Mouse (Mus musculus): ENCODE results near the gene Chchd4.
"Not testable (repeated sequence)": the region's sequence is repeated elsewhere in the genome, so short reads cannot be mapped to it uniquely, and the experiment has no call there.

The Chchd4 gene

GRCm38 (mm10) chr6:91474441-91475190 lies 1.3 kb upstream of the Chchd4 start:
- DNase-seq (ENCODE audit: extremely low read depth, low read depth): no peak

- peak; percentile 33 for DNase-seq (ENCODE audit: extremely low read depth, low read depth)
These were observed 577 bp upstream of the Chchd4 start for GRCm38 (mm10) chr6:91473805-91474440.

GRCm38 (mm10) chr6:91472319-91472718 lies 1.0 kb downstream of the Chchd4 start:
- DNase-seq (ENCODE audit: extremely low read depth, low read depth): peak; percentile 91

DNA sequence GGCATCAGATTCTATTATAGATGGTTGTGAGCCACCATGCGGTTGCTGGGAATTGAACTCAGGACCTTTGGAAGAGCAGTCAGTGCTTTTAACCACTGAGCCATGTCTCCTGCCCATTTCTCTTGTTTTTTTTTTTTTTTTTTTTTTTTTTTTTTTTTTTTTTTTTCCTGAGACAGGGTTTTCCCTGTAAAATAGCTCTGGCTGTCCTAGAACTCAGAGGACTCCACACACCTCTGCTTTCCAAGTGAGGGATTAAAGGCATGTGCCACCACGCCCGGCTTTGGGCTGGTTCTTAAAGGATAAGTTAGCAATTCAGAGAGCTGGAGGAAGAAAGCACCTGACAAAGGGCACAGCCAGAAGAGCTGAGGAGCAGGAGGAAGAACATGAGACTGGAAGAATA lies 1.9 kb downstream of the Chchd4 start:
- not testable (repeated sequence) for DNase-seq (ENCODE audit: extremely low read depth, low read depth)

DNA sequence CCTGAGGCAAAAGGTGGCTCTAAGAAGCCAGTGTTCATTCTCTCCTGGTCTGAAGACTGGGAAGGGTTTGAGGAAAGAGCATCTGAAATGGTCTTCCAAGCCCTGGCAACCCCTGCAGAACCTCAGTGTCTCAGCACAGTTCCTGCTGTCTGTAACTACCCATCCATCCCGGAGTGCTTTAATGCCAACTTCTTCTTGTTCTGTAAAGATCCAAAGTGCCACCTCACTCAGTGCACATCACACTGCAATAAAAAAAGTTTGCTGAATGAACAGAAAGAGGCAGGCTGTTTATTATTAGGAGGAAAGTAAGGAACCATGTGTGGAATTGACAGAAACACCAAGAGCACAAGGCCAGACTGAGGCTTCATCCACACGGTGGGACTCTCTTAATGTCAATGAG lies 2.6 kb downstream of the Chchd4 start:
- DNase-seq (ENCODE audit: extremely low read depth, low read depth): no peak

GRCm38 (mm10) chr6:91467106-91467505 lies 6.2 kb downstream of the Chchd4 start:
- DNase-seq (ENCODE audit: extremely low read depth, low read depth): no peak

DNA sequence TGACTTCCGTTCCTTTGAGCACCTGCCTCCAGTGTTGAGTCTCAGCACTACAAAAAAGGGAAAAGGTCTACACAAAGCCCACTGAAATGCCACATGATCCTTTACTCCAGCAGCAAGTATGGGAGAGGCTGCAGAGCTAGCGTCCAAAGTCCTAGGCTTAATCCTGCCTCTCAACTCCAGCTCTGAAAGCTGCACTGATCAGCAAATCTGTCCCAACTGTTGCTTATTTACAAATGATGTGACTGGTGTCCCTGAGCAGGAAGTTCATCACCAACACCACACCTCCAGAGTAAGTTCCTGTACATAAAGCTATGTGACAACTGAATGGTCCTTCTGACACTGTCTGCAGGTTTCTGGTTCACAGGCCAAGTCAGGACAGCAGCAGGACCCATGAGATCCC lies 7.6 kb downstream of the Chchd4 start:
- DNase-seq (ENCODE audit: extremely low read depth, low read depth): no peak

GRCm38 (mm10) chr6:91459471-91459870 lies 13.9 kb downstream of the Chchd4 start:
- no peak for DNase-seq (ENCODE audit: extremely low read depth, low read depth)

DNA sequence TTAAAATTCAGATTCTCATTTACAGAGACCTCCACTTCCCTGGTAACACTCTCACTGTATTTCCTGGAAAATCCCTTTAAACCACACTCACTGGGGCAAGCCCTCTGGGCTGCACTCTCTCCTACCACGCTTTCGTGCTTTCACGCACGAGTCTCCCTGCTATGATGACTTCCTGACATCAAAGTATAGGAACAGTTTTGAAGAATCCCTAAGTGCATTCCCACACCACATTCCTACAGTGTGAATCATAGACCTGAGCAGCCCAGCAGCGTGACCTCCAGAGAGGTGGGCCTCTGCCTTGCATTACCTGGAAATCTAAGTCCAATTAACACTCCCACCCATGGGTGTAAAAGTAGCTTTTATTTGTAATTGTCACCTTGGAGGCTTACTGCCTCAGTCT lies 18.8 kb downstream of the Chchd4 start:
- no peak for DNase-seq (ENCODE audit: extremely low read depth, low read depth)

GRCm38 (mm10) chr6:91452056-91452455 lies 21.3 kb downstream of the Chchd4 start:
- DNase-seq (ENCODE audit: extremely low read depth, low read depth): no peak

DNA sequence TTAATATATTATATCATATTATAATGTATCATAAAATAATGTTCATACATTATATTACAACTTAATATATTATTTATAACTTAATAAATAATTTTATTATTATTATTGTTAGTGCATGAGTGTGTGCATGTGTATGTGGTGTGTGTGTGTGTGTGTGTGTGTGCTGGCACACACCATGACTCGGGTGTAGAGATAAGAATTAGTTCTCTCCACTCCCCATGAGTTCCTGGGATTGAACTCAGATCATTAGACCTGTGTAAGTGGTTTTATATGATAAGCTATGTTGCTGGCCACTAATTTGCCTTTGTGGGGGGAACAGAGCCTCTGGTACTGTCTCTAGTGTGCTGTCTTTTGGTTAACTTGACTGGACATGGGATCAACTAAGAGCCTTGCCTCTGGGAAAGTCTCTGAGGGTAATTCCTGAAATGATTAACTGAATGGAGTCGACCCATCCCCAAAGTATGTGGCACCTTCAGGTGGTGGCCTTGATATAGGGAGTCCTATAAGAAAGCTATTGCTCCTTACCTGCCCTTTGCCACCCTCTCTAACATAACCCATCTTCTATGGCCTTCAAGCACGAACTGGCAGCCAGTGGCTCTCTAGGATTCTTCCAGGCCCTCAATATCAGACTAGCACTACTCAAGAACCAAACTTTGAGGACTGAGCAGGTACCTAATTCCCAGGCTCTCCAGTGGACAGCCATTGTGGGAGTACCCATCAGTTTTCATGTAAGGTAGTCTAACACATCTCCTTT lies 23.7 kb downstream of the Chchd4 start:
- DNase-seq (ENCODE audit: extremely low read depth, low read depth): no peak

DNA sequence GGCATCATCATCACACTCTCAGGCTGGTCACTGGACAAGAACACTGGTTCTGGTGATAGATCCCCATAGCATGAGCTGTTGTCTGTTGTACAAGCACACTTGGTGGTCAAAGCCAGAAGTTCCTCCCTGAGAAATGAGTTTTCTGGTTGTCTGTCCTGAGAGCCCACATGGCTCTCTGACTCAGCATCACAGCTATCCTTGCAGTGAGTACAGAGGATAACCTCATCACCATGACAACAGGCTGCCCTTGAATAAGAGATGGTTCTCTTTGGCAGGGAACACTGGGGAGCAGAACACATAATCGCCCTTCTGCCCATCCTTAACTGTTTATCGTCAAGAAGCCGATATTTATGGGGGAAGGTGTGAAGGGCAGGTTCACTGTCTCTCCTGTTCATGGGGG lies 28.0 kb downstream of the Chchd4 start:
- DNase-seq (ENCODE audit: extremely low read depth, low read depth): no peak

- peak; percentile 34 for DNase-seq (ENCODE audit: extremely low read depth, low read depth)
These were observed 32.1 kb downstream of the Chchd4 start for GRCm38 (mm10) chr6:91441145-91441662.

DNA sequence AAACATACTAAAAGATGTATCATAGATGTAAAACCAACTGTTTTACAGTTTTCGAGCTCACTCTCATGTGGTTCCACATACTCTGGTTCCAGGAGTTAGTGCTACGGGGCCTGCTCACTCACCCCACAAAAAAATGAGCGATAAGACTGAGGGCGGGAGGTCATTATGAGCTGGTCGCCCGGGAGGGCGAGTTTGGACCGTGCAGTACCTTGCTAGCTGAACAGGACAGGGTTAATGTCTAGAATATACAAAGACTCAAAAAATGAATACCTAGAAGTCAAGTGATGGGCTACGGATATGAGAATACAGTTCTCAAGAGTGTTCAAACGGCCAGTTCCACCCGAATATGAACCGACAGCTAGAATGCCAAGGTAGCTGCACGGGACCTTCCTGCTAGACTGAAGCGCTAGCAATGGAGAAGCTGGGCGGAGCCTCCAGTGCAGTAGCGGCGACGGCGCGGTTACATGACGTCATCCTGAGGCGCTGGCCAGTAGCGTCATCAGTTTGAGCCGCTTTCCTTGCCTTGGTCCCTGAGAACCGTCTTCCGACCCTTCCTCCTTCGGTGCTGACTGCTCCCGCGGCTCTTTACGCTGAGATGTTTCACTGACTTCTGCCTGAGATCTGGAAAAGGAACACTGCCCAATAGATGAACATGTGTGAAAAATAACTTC lies 32.7 kb downstream of the Chchd4 start:
- peak; percentile 83 for DNase-seq (ENCODE audit: extremely low read depth, low read depth)

- DNase-seq (ENCODE audit: extremely low read depth, low read depth): no peak
These were observed 49.2 kb downstream of the Chchd4 start for GRCm38 (mm10) chr6:91424151-91424550.

DNA sequence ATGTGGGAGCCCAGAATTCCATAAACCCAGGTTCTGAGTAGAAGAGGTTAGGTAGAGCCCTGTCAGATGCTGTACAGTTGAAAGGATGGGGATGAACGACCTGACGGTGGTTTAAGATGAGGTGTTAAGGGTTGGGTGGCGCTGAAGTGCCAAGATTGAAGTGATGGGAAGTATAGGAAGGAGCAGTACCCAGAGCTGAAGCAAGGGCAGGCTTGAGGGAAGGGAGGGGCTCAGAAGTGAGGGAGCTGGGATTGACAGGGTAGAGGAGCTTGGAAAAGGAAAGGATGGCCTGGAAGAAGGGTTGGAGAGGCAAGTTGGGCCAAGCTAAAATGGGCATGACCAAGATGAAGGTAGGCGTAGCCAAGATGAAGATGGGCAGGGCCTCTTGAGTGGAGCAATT lies 51.7 kb downstream of the Chchd4 start:
- DNase-seq (ENCODE audit: extremely low read depth, low read depth): no peak

- no peak for DNase-seq (ENCODE audit: extremely low read depth, low read depth)
These were observed 56.0 kb downstream of the Chchd4 start for GRCm38 (mm10) chr6:91417291-91417845.

DNA sequence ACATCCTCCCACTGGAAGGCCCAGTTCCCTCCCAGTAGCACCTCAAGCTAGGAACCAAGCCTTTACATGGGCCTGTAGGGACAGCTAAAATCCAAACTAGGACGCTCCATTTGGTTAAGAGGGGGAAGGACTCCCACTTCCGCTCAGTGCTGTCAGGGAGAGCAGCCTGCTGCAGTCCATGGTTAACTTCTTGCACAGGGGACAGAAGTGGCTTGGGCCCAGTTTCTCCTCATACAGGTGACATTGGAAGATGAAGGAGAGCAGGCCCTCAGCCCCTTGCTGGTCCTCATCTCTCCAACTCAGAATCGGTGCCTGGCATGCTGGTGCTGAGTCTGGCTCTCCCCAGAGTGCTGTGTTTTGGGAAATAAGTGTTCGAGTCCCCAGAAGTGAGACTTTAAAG lies 57.2 kb downstream of the Chchd4 start:
- no peak for DNase-seq (ENCODE audit: extremely low read depth, low read depth)

DNA sequence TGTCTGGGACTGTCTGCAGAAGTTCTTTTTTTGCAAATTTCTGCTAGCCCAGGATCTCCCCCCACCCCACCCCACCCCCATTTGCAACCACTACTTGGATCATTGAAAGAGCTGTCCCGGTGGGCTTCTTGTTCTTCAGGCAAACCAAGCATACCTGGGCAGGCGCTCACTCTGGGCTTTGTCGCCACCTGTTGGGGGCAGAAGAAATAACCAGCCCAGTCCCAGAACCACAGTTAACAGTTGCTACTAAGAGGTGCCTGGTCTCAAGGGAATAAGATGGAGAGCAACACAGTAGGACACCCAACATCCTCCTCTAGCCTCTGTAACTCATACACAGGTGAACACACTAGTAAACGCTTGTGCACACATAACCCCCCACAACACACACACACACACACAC lies 58.5 kb downstream of the Chchd4 start:
- DNase-seq (ENCODE audit: extremely low read depth, low read depth): no peak

All from MEL-GATA-1-ER (cell line).